Mouse (Mus musculus): ENCODE results near the gene Dapk1.
A peak's percentile ranks its signal among the peaks of the same experiment; 100 is the strongest.

The Dapk1 gene

GRCm38 (mm10) chr13:60740248-60740647 is 138.5 kb downstream of the Dapk1 start:
- no peak for DNase-seq (ENCODE audit: low spot score)

GRCm38 (mm10) chr13:60742611-60743010 is 140.9 kb downstream of the Dapk1 start:
- DNase-seq (ENCODE audit: low spot score) = no peak

- DNase-seq (ENCODE audit: low spot score) = no peak
These were observed 141.8 kb downstream of the Dapk1 start for GRCm38 (mm10) chr13:60743381-60744077.

- peak; percentile 81 for DNase-seq (ENCODE audit: low spot score)
These were observed 142.3 kb downstream of the Dapk1 start for GRCm38 (mm10) chr13:60744078-60744460.

- no peak for DNase-seq (ENCODE audit: low spot score)
These were observed 143.0 kb downstream of the Dapk1 start for GRCm38 (mm10) chr13:60744736-60745135.

- DNase-seq (ENCODE audit: low spot score) = no peak
These were observed 143.6 kb downstream of the Dapk1 start for GRCm38 (mm10) chr13:60745358-60745757.

GRCm38 (mm10) chr13:60746271-60746670 is 144.5 kb downstream of the Dapk1 start:
- no peak for DNase-seq (ENCODE audit: low spot score)

GRCm38 (mm10) chr13:60747201-60747600 is 145.5 kb downstream of the Dapk1 start:
- no peak for DNase-seq (ENCODE audit: low spot score)

GRCm38 (mm10) chr13:60748556-60748955 is 146.8 kb downstream of the Dapk1 start:
- no peak for DNase-seq (ENCODE audit: low spot score)

GRCm38 (mm10) chr13:60750930-60751329 is 149.2 kb downstream of the Dapk1 start:
- DNase-seq (ENCODE audit: low spot score) = no peak

- no peak for DNase-seq (ENCODE audit: low spot score)
These were observed 151.5 kb downstream of the Dapk1 start for GRCm38 (mm10) chr13:60753216-60753615.

- DNase-seq (ENCODE audit: low spot score) = no peak
These were observed 153.5 kb downstream of the Dapk1 start for GRCm38 (mm10) chr13:60755251-60755650.

- no peak for DNase-seq (ENCODE audit: low spot score)
These were observed 155.5 kb downstream of the Dapk1 start for GRCm38 (mm10) chr13:60757292-60757691.

- DNase-seq (ENCODE audit: low spot score) = peak; percentile 46
These were observed 157.4 kb downstream of the Dapk1 start for GRCm38 (mm10) chr13:60759136-60759535.

- DNase-seq (ENCODE audit: low spot score) = no peak
These were observed 158.6 kb downstream of the Dapk1 start for GRCm38 (mm10) chr13:60760392-60760791.

- DNase-seq (ENCODE audit: low spot score) = no peak
These were observed 159.4 kb downstream of the Dapk1 start for GRCm38 (mm10) chr13:60761161-60761560.

- DNase-seq (ENCODE audit: low spot score) = no peak
These were observed 178.8 kb downstream of the Dapk1 start for GRCm38 (mm10) chr13:60780534-60780933.

GRCm38 (mm10) chr13:60783301-60783700 is 181.6 kb downstream of the Dapk1 start:
- no peak for DNase-seq (ENCODE audit: low spot score)

GRCm38 (mm10) chr13:60786264-60786663 is 184.5 kb downstream of the Dapk1 start, which contains the start of gene BC051665:
Gene BC051665, minus strand, starts transcription at chr13:60786364.
- DNase-seq (ENCODE audit: low spot score) = no peak

- no peak for DNase-seq (ENCODE audit: low spot score)
These were observed 187.7 kb downstream of the Dapk1 start for GRCm38 (mm10) chr13:60789466-60789865.

- DNase-seq (ENCODE audit: low spot score) = no peak
These were observed 201.0 kb downstream of the Dapk1 start, which contains the start of gene Ctsll3 for GRCm38 (mm10) chr13:60802749-60803148. Gene Ctsll3, minus strand, starts transcription at chr13:60802849.

- no peak for DNase-seq (ENCODE audit: low spot score)
These were observed 207.9 kb downstream of the Dapk1 start for GRCm38 (mm10) chr13:60809690-60810089.

- DNase-seq (ENCODE audit: low spot score) = no peak
These were observed 211.0 kb downstream of the Dapk1 start for GRCm38 (mm10) chr13:60812768-60813167.
